Mouse (Mus musculus): Measurements from ENCODE around the gene Timp4. TPM values are rescaled to one million over a fixed set of nuclear protein-coding genes. Genes with fewer than 3 reads are reported as not detected.
A peak's percentile ranks its signal among the peaks of the same experiment; 100 is the strongest.

Timp4 gene
- not detected in 2 replicates for polyA plus RNA-seq (2011; ENCODE audit: insufficient read depth, insufficient read length, low read depth, missing spikeins)

DNA sequence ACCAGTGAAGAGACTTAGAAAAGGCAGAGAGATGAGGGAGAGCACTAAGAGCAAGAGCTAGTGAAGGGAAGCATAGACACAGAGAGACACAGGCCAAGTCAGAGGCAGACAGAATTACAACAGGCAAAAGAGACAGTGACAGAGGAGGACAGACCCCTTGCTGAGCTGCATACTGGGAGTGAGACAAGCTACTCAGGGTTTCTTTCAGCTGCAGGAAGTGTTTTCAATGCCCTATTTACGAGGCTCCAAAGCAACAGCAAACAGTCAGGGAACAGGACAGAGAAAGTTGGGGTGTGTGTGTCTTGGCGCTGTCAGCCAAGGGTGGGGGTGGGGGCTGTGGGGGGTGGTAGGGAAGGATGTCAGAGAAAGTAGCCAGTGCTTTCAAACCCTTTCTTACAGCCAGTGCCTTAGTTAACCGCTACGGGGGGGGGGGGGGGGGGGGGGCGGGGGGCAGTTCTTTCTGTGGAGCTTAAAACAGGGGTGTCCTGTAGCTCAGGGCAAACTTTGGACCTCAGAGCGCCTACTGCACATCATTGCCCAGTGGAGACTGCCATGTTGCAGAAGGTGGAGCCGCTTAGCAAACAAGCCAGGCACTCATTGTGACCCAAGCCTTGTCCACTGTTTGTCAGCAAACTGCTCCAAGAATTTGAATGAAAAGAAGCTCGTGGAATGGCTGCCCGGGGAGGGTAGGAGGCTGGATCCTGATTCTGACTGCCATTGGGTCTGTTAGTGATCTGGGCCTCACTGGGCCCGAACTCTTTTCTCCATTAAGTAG, at the start of gene Timp4:
Timp4 (minus strand) TSS at position 107 of the 775 bp plus-strand sequence.
- no peak within 1 kb of the TSS for H3K4me3 ChIP-seq (ENCODE audit: low read depth, low read length)
- no peaks in the 10 kb centered on the region for H3K4me1 ChIP-seq (ENCODE audit: control insufficient read depth, insufficient read depth, low read length)
- no peaks in the 10 kb centered on the region for H3K27me3 ChIP-seq (ENCODE audit: control insufficient read depth, insufficient read depth, low read length, poor library complexity, severe bottlenecking)
- H3K9ac ChIP-seq (ENCODE audit: low read depth, poor library complexity, severe bottlenecking), result no peak within 1 kb of the TSS
- TF ChIP-seq POLR2A (IDR thresholded peaks at IDR 0.05; ENCODE audit: insufficient read depth, low read length), result no peak
- no peak for TF ChIP-seq CTCF (IDR thresholded peaks at IDR 0.05; ENCODE audit: low read depth, low read length)
- TF ChIP-seq EP300 (IDR thresholded peaks at IDR 0.05; ENCODE audit: insufficient read depth, low read depth, low read length), result peak; percentile 53; the same call in 1 of the 2 replicates
- H3K27ac ChIP-seq (ENCODE audit: insufficient read depth, low read length), result no peak within 1 kb of the TSS
- no peaks in the 10 kb centered on the region for H3K9me3 ChIP-seq (replicated peaks; ENCODE audit: control insufficient read depth, insufficient read depth, low read length, poor library complexity, severe bottlenecking)
- H3K36me3 ChIP-seq (ENCODE audit: control insufficient read depth, insufficient read depth, low read length, poor library complexity, severe bottlenecking), result no peaks in the 10 kb centered on the region

DNA sequence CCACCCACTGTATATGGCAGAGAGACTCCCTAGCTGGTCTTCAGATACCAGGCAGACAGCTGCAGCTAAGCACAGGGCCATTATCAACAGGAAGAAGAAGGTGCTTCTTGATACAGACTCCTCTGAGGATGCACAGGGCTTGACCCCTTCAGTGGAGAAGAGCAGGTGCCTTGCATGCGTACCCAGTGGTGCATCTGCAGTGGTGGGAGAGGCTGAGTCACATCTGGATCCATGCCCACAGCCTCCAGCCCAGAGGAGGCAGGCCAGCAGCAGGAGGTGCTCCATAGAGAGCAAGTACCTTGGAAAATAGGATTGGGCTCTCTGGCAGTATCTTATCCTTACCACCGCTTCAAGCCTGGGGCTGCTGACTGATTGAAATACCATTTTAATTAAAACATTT, 41.9 kb upstream of the Timp4 start:
- Histone ChIP-seq H3K27ac (ENCODE audit: insufficient read depth, low read length) (no peak overlapping the region), H3K9me3 (replicated peaks; ENCODE audit: control insufficient read depth, insufficient read depth, low read length, poor library complexity, severe bottlenecking) (no peaks in the 10 kb centered on the region), H3K36me3 (ENCODE audit: control insufficient read depth, insufficient read depth, low read length, poor library complexity, severe bottlenecking) (no peaks in the 10 kb centered on the region), H3K9ac (ENCODE audit: low read depth, poor library complexity, severe bottlenecking) (no peak overlapping the region), H3K4me1 (ENCODE audit: control insufficient read depth, insufficient read depth, low read length) (no peaks in the 10 kb centered on the region), H3K27me3 (ENCODE audit: control insufficient read depth, insufficient read depth, low read length, poor library complexity, severe bottlenecking) (no peaks in the 10 kb centered on the region; the same call in 1 of the 2 replicates), H3K4me3 (ENCODE audit: low read depth, low read length) (no peak overlapping the region)
- TF ChIP-seq POLR2A (IDR thresholded peaks at IDR 0.05; ENCODE audit: insufficient read depth, low read length), result no peak
- no peak for TF ChIP-seq EP300 (IDR thresholded peaks at IDR 0.05; ENCODE audit: insufficient read depth, low read depth, low read length)
- no peak for TF ChIP-seq CTCF (IDR thresholded peaks at IDR 0.05; ENCODE audit: low read depth, low read length)

DNA sequence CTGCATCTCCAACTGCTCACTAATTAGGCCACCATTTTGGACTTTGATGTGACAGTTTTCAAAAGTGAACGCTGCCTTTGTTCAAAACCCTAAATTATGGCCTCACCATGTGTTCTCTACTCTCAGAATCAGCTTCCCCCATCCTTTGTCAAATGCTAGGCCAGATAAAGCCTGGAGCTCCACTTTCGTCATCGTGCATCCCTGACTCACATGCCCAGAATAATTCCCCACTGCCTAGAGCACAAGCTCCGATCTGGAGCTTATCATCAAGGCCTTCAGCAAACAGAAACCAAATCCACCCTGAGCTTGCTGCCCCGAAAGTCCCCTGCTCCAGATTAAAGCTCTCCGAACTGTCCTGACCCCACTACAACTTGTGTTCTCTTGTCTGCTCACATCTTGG, 40.6 kb upstream of the Timp4 start:
- H3K4me1 ChIP-seq (ENCODE audit: control insufficient read depth, insufficient read depth, low read length), result no peaks in the 10 kb centered on the region
- no peak overlapping the region for H3K9ac ChIP-seq (ENCODE audit: low read depth, poor library complexity, severe bottlenecking)
- H3K27me3 ChIP-seq (ENCODE audit: control insufficient read depth, insufficient read depth, low read length, poor library complexity, severe bottlenecking), result no peaks in the 10 kb centered on the region; the same call in 1 of the 2 replicates
- TF ChIP-seq CTCF (IDR thresholded peaks at IDR 0.05; ENCODE audit: low read depth, low read length) (no peak), POLR2A (IDR thresholded peaks at IDR 0.05; ENCODE audit: insufficient read depth, low read length) (no peak), EP300 (IDR thresholded peaks at IDR 0.05; ENCODE audit: insufficient read depth, low read depth, low read length) (no peak)
- H3K27ac ChIP-seq (ENCODE audit: insufficient read depth, low read length), result no peak overlapping the region
- no peak overlapping the region for H3K4me3 ChIP-seq (ENCODE audit: low read depth, low read length)
- no peaks in the 10 kb centered on the region for H3K36me3 ChIP-seq (ENCODE audit: control insufficient read depth, insufficient read depth, low read length, poor library complexity, severe bottlenecking)
- H3K9me3 ChIP-seq (replicated peaks; ENCODE audit: control insufficient read depth, insufficient read depth, low read length, poor library complexity, severe bottlenecking), result no peaks in the 10 kb centered on the region

DNA sequence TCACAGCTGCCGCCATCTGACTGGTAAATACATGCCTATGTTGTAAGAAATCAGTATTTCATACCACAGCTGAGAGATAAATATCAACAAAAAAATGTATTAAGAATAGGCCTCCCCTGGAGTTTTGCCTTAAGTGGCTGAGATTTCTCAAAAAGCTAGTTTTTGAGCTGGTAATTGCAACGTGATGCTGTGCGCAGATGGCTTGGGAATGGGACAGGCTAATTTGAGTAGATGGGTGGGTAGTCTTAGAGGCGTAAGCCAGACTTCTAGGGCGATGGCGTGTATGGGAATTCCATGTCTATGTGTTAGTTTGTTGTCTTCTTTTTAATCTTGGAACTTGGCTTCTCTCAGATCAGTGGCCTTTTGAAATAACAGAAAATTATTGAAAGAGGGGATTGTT, 39.8 kb upstream of the Timp4 start:
- Histone ChIP-seq H3K4me1 (ENCODE audit: control insufficient read depth, insufficient read depth, low read length) (no peaks in the 10 kb centered on the region), H3K27ac (ENCODE audit: insufficient read depth, low read length) (no peak overlapping the region), H3K36me3 (ENCODE audit: control insufficient read depth, insufficient read depth, low read length, poor library complexity, severe bottlenecking) (no peaks in the 10 kb centered on the region), H3K4me3 (ENCODE audit: low read depth, low read length) (no peak overlapping the region), H3K27me3 (ENCODE audit: control insufficient read depth, insufficient read depth, low read length, poor library complexity, severe bottlenecking) (no peaks in the 10 kb centered on the region; the same call in 1 of the 2 replicates), H3K9ac (ENCODE audit: low read depth, poor library complexity, severe bottlenecking) (no peak overlapping the region), H3K9me3 (replicated peaks; ENCODE audit: control insufficient read depth, insufficient read depth, low read length, poor library complexity, severe bottlenecking) (no peaks in the 10 kb centered on the region)
- TF ChIP-seq CTCF (IDR thresholded peaks at IDR 0.05; ENCODE audit: low read depth, low read length), result no peak

DNA sequence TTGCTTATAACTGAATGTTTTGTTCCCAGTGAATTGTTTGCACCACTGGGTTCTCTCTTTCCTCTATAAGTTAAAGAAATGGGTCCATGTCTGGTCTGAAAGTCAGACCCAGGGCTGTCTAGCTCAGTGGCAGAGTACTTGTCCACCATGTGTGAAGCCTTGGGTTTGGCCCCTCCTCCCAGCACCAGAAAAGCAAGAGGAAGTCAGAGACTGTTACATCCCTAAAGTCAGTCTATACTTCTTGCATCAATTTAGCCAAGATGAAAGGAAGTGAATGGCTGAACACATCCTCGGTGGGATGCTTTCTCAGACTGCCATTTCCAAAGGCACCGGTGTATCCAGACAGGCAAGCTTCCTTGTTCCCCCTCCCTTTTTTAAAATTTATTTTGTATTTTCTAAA, 39.1 kb upstream of the Timp4 start:
- Histone ChIP-seq H3K27me3 (ENCODE audit: control insufficient read depth, insufficient read depth, low read length, poor library complexity, severe bottlenecking) (no peaks in the 10 kb centered on the region), H3K36me3 (ENCODE audit: control insufficient read depth, insufficient read depth, low read length, poor library complexity, severe bottlenecking) (no peaks in the 10 kb centered on the region), H3K9me3 (replicated peaks; ENCODE audit: control insufficient read depth, insufficient read depth, low read length, poor library complexity, severe bottlenecking) (no peaks in the 10 kb centered on the region), H3K9ac (ENCODE audit: low read depth, poor library complexity, severe bottlenecking) (no peak overlapping the region), H3K27ac (ENCODE audit: insufficient read depth, low read length) (no peak overlapping the region), H3K4me1 (ENCODE audit: control insufficient read depth, insufficient read depth, low read length) (no peaks in the 10 kb centered on the region), H3K4me3 (ENCODE audit: low read depth, low read length) (no peak overlapping the region)
- no peak for TF ChIP-seq POLR2A (IDR thresholded peaks at IDR 0.05; ENCODE audit: insufficient read depth, low read length)
- no peak for TF ChIP-seq CTCF (IDR thresholded peaks at IDR 0.05; ENCODE audit: low read depth, low read length)
- TF ChIP-seq EP300 (IDR thresholded peaks at IDR 0.05; ENCODE audit: insufficient read depth, low read depth, low read length), result no peak

DNA sequence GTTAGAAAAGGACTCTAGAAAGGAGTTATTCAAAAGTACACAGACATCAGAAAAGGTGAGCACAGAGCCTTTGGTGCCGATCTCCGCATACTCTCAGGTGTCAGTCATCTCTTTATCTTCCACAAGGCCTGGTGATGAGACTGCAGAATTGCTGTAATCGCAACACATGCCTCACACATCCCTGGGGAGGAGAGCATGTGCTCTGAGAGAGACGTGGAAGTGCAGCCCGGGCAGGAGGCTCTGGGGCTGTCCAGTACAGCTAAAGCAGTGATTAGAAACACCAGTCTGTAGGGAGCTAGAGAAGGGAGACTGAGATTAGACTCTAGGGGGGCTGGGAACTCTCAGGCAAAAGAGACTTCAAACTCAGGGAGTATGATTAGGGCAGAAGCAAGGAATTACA, 38.6 kb upstream of the Timp4 start:
- Histone ChIP-seq H3K27me3 (ENCODE audit: control insufficient read depth, insufficient read depth, low read length, poor library complexity, severe bottlenecking) (no peaks in the 10 kb centered on the region), H3K27ac (ENCODE audit: insufficient read depth, low read length) (no peak overlapping the region), H3K9ac (ENCODE audit: low read depth, poor library complexity, severe bottlenecking) (no peak overlapping the region), H3K36me3 (ENCODE audit: control insufficient read depth, insufficient read depth, low read length, poor library complexity, severe bottlenecking) (no peaks in the 10 kb centered on the region), H3K4me1 (ENCODE audit: control insufficient read depth, insufficient read depth, low read length) (no peaks in the 10 kb centered on the region), H3K9me3 (replicated peaks; ENCODE audit: control insufficient read depth, insufficient read depth, low read length, poor library complexity, severe bottlenecking) (no peaks in the 10 kb centered on the region), H3K4me3 (ENCODE audit: low read depth, low read length) (no peak overlapping the region)
- TF ChIP-seq EP300 (IDR thresholded peaks at IDR 0.05; ENCODE audit: insufficient read depth, low read depth, low read length) (no peak), CTCF (IDR thresholded peaks at IDR 0.05; ENCODE audit: low read depth, low read length) (no peak), POLR2A (IDR thresholded peaks at IDR 0.05; ENCODE audit: insufficient read depth, low read length) (no peak)

Measured in ES-Bruce4 (cell line).